Mouse (Mus musculus) right cerebral cortex, postnatal 4 days (tissue): ENCODE measurements around the gene Scfd2.

Experiments used
- DNase-seq: peaks from one replicate; pipeline ENCODE4 v3.0.0-alpha.2; 2022

Gene Scfd2

GRCm38 (mm10) chr5:74267196-74267595, 264.4 kb downstream of the Scfd2 start:
- no peak for DNase-seq

GRCm38 (mm10) chr5:74266476-74266819, 265.1 kb downstream of the Scfd2 start:
- no peak for DNase-seq

- DNase-seq, result no peak
Observed at GRCm38 (mm10) chr5:74265601-74266475, 265.7 kb downstream of the Scfd2 start.

- no peak for DNase-seq
Observed at GRCm38 (mm10) chr5:74265151-74265550, 266.4 kb downstream of the Scfd2 start.

- no peak for DNase-seq
Observed at GRCm38 (mm10) chr5:74264541-74264940, 267.0 kb downstream of the Scfd2 start.

GRCm38 (mm10) chr5:74261016-74261415, 270.5 kb downstream of the Scfd2 start:
- DNase-seq, result no peak

- no peak for DNase-seq
Observed at GRCm38 (mm10) chr5:74260378-74260809, 271.2 kb downstream of the Scfd2 start.

GRCm38 (mm10) chr5:74256705-74257104, 274.9 kb downstream of the Scfd2 start:
- no peak for DNase-seq

- no peak for DNase-seq
Observed at GRCm38 (mm10) chr5:74254996-74255395, 276.6 kb downstream of the Scfd2 start.

- DNase-seq, result no peak
Observed at GRCm38 (mm10) chr5:74253724-74254328, 277.7 kb downstream of the Scfd2 start.

- no peak for DNase-seq
Observed at GRCm38 (mm10) chr5:74252672-74253286, 278.8 kb downstream of the Scfd2 start.

- DNase-seq, result no peak
Observed at GRCm38 (mm10) chr5:74250947-74251346, 280.6 kb downstream of the Scfd2 start.

- no peak for DNase-seq
Observed at GRCm38 (mm10) chr5:74250308-74250707, 281.3 kb downstream of the Scfd2 start.

GRCm38 (mm10) chr5:74249794-74250193, 281.8 kb downstream of the Scfd2 start:
- DNase-seq, result no peak

- no peak for DNase-seq
Observed at GRCm38 (mm10) chr5:74246971-74247370, 284.6 kb downstream of the Scfd2 start.

GRCm38 (mm10) chr5:74246453-74246852, 285.1 kb downstream of the Scfd2 start:
- DNase-seq, result no peak

GRCm38 (mm10) chr5:74245641-74246145, 285.9 kb downstream of the Scfd2 start:
- DNase-seq, result no peak

GRCm38 (mm10) chr5:74244406-74245019, 287.0 kb downstream of the Scfd2 start:
- DNase-seq, result no peak

- DNase-seq, result no peak
Observed at GRCm38 (mm10) chr5:74242654-74243053, 288.9 kb downstream of the Scfd2 start.

GRCm38 (mm10) chr5:74240926-74241680, 290.5 kb downstream of the Scfd2 start:
- no peak for DNase-seq

- DNase-seq, result no peak
Observed at GRCm38 (mm10) chr5:74240298-74240697, 291.3 kb downstream of the Scfd2 start.

GRCm38 (mm10) chr5:74239369-74239768, 292.2 kb downstream of the Scfd2 start:
- no peak for DNase-seq
